Mouse (Mus musculus) hindbrain, embryonic 11.5 days (tissue): ENCODE measurements around the gene Pla2g2c. TPM values are rescaled to one million over a fixed set of nuclear protein-coding genes. Genes with fewer than 3 reads are reported as not detected.

Experiments used
- ATAC-seq: fragments of 200-750 bp; cut with Nextera tagmentation; 2 replicates; pipeline ENCODE4 v1.8.0; 2017; ENCODE audit warnings: mild to moderate bottlenecking, moderate TSS enrichment, moderate library complexity; ENCODE audit not compliant: low FRiP score
- DNase-seq: peaks from one replicate; pipeline ENCODE4 v3.0.0-alpha.2; 2015; ENCODE audit warnings: low spot score
- H3K27ac ChIP-seq: fragments of 300-500 bp; sonication (generic); 2 replicates; pipeline ENCODE4 v1.5.1; 2014; ENCODE audit warnings: mild to moderate bottlenecking, low read depth, low read length
- H3K27me3 ChIP-seq: fragments of 300-500 bp; sonication (generic); 2 replicates; pipeline ENCODE4 v1.6.1; 2014; ENCODE audit warnings: mild to moderate bottlenecking, low read length, moderate library complexity, mixed read lengths; ENCODE audit not compliant: control insufficient read depth, insufficient read depth
- H3K36me3 ChIP-seq: fragments of 300-500 bp; sonication (generic); 2 replicates; pipeline ENCODE4 v1.6.1; 2014; ENCODE audit warnings: mild to moderate bottlenecking, low read length, moderate library complexity, mixed read lengths; ENCODE audit not compliant: control insufficient read depth, insufficient read depth
- H3K4me1 ChIP-seq: fragments of 300-500 bp; sonication (generic); replicated peaks from 2 replicates; pipeline ENCODE4 v1.6.1; 2014; ENCODE audit warnings: low read length, mixed read lengths; ENCODE audit not compliant: control insufficient read depth, insufficient read depth
- H3K4me2 ChIP-seq: fragments of 300-500 bp; sonication (generic); replicated peaks from 2 replicates; pipeline ENCODE4 v1.6.1; 2014; ENCODE audit warnings: mild to moderate bottlenecking, low read depth, low read length
- H3K4me3 ChIP-seq: fragments of 300-500 bp; sonication (generic); 2 replicates; pipeline ENCODE4 v1.5.1; 2014; ENCODE audit warnings: low read depth, low read length
- H3K9ac ChIP-seq: fragments of 300-500 bp; sonication (generic); 2 replicates; pipeline ENCODE4 v1.6.1; 2014; ENCODE audit warnings: low read depth, low read length
- H3K9me3 ChIP-seq: fragments of 300-500 bp; sonication (generic); 2 replicates; pipeline ENCODE4 v1.6.1; 2016; ENCODE audit warnings: low read length; ENCODE audit not compliant: control insufficient read depth
- WGBS: fragments of 180-500 bp; shearing (Covaris S2); extraction: QIAGEN DNeasy Blood & Tissue Kit; methylation state at CpG from one replicate; pipeline ENCODE4 v1.1.7; 2014; 5-methylcytosine and 5-hydroxymethylcytosine counted together
- polyA plus RNA-seq: library from polyadenylated mRNA; unstranded; fragments of >200 nt; fragmentation: Nextera tagmentation; extraction: Ambion mirVana; gene quantifications from 2 replicates; pipeline ENCODE4 v1.2.1, GENCODE M21; 2014

Gene Pla2g2c
- polyA plus RNA-seq, 1 experiment from 2014 or later: 0.48 TPM

- Histone ChIP-seq H3K4me3 (no peak overlapping the region), H3K9me3 (no peaks in the 10 kb centered on the region), H3K27me3 (no peaks in the 10 kb centered on the region), H3K4me2 (no peak overlapping the region), H3K36me3 (no peaks in the 10 kb centered on the region), H3K4me1 (no peaks in the 10 kb centered on the region), H3K27ac (no peak overlapping the region), H3K9ac (no peak overlapping the region)
- 84% methylated on average over 11 of the region's 11 CpGs for WGBS
- no peak for ATAC-seq
- no peak for DNase-seq
Measured at GRCm38 (mm10) chr4:138712096-138712495, 12.5 kb upstream of the Pla2g2c start.

GRCm38 (mm10) chr4:138712621-138713020 lies 12.0 kb upstream of the Pla2g2c start:
- DNase-seq (no peak), ATAC-seq (no peak)
- Histone ChIP-seq H3K27me3 (no peaks in the 10 kb centered on the region), H3K4me2 (no peak overlapping the region), H3K4me3 (no peak overlapping the region), H3K4me1 (no peaks in the 10 kb centered on the region), H3K27ac (no peak overlapping the region), H3K36me3 (no peaks in the 10 kb centered on the region), H3K9me3 (no peaks in the 10 kb centered on the region), H3K9ac (no peak overlapping the region)
- WGBS: 77% methylated on average over 8 of the region's 8 CpGs

GRCm38 (mm10) chr4:138714186-138714585 lies 10.4 kb upstream of the Pla2g2c start:
- Histone ChIP-seq H3K9ac (no peak overlapping the region), H3K27me3 (no peaks in the 10 kb centered on the region), H3K36me3 (no peaks in the 10 kb centered on the region), H3K27ac (no peak overlapping the region), H3K9me3 (no peaks in the 10 kb centered on the region), H3K4me1 (no peaks in the 10 kb centered on the region), H3K4me3 (no peak overlapping the region), H3K4me2 (no peak overlapping the region)
- no peak for ATAC-seq
- 75% methylated on average over 1 of the region's 1 CpGs for WGBS
- no peak for DNase-seq

DNA sequence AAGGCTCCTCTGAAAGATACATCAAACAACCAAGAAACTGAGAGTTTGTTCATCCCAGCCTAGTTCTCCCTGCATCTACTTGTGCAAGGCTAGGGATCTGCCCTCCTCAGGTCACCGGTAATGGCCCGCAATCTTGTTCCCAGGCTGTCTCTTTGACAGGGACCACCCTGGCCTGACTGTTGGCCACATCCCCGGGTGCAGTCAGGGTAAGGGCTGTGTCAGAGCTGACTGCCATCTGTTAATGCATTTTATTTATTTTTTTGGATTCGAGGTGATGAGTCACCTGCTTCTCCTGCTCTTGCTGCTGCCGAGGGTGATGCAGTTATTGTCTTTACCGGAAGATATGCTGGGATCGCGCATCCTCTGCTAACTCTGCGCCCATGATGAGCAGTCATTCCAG lies 7.9 kb upstream of the Pla2g2c start:
- no peak for ATAC-seq
- H3K9ac ChIP-seq: no peak overlapping the region
- WGBS: 88% methylated on average over 9 of the region's 9 CpGs

GRCm38 (mm10) chr4:138718586-138719263 lies 5.9 kb upstream of the Pla2g2c start:
- DNase-seq (no peak), ATAC-seq (no peak)
- Histone ChIP-seq H3K27me3 (no peaks in the 10 kb centered on the region), H3K4me1 (no peaks in the 10 kb centered on the region), H3K36me3 (no peaks in the 10 kb centered on the region), H3K4me2 (no peak overlapping the region), H3K9me3 (no peaks in the 10 kb centered on the region), H3K27ac (no peak overlapping the region), H3K9ac (no peak overlapping the region), H3K4me3 (no peak overlapping the region)
- 80% methylated on average over 5 of the region's 5 CpGs for WGBS

More for the DNA sequence above, 7.9 kb upstream of the Pla2g2c start:
- Histone ChIP-seq H3K4me3 (no peak overlapping the region), H3K27ac (no peak overlapping the region), H3K27me3 (no peaks in the 10 kb centered on the region), H3K4me2 (no peak overlapping the region), H3K36me3 (no peaks in the 10 kb centered on the region), H3K4me1 (no peaks in the 10 kb centered on the region), H3K9me3 (no peaks in the 10 kb centered on the region)
- DNase-seq: no peak

DNA sequence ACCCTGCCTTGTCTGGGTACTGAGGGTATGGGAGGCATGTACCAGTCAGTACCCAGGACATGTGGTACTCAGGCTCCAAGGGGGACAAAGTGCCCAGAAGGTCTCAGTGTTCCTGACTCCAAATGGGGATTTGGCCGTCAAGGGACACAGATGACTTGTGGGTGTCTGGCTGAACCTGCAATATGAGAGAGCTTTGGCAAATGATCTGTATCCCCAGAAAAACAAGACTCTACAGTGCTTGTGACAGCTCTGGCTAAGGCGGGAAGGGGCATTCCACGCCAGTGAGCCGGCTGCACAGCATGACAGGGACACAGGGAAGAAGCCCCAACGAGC lies 5.4 kb upstream of the Pla2g2c start:
- Histone ChIP-seq H3K27ac (no peak overlapping the region), H3K36me3 (no peaks in the 10 kb centered on the region), H3K4me1 (no peaks in the 10 kb centered on the region), H3K4me3 (no peak overlapping the region), H3K4me2 (no peak overlapping the region), H3K9me3 (no peaks in the 10 kb centered on the region), H3K27me3 (no peaks in the 10 kb centered on the region), H3K9ac (no peak overlapping the region)
- WGBS: 77% methylated on average over 5 of the region's 5 CpGs
- ATAC-seq: no peak
- no peak for DNase-seq

DNA sequence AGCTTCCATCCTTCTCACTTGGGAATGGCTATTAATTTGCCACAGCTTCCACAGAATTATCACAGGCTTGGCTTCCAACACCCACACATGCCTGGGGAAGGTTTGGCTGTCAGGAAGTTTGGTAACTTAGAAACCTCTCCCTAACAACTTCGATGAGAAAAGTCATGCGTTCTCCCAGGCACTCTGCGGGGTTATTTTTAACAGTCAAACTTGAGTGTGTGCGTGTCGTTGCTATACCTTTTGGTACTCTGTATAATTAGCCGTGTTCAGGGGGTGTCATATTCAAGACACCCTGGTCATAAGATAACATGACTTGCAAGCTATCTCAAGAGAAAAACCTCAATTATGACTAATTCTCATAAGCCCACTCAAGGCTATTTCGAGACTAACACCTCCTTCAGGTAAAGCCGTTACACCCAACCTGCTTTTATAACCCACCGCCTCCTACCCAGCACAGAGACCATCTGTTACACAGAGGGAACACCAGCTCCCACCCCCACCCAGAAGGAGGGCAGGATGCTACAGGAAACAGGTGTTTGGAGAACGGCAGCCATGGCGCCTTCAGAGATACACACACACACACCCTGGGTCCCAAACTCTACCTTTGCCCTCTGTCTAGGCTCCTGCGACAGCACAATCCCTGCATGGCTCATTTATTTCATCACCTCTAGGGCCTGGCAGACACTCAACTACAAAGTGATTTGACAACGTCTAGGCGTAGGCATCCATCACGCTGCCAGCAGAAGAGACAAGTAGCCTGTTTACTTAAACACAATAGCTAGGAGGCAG lies 905 bp upstream of the Pla2g2c start:
- Histone ChIP-seq H3K4me2 (no peak overlapping the region), H3K9ac (no peak overlapping the region), H3K27ac (no peak overlapping the region), H3K4me3 (no peak overlapping the region), H3K36me3 (no peaks in the 10 kb centered on the region), H3K27me3 (no peaks in the 10 kb centered on the region), H3K9me3 (no peaks in the 10 kb centered on the region), H3K4me1 (0 out of 2 replicates have a peak, but pooled peaks cover 5% of the 10 kb centered on the region)
- 74% methylated on average over 15 of the region's 15 CpGs for WGBS
- ATAC-seq (no peak), DNase-seq (no peak)

- 0 out of 2 replicates have a peak, but pooled peaks cover 5% of the 10 kb centered on the region for H3K4me1 ChIP-seq
Measured at GRCm38 (mm10) chr4:138725127-138725461, 502 bp downstream of the Pla2g2c start.

DNA sequence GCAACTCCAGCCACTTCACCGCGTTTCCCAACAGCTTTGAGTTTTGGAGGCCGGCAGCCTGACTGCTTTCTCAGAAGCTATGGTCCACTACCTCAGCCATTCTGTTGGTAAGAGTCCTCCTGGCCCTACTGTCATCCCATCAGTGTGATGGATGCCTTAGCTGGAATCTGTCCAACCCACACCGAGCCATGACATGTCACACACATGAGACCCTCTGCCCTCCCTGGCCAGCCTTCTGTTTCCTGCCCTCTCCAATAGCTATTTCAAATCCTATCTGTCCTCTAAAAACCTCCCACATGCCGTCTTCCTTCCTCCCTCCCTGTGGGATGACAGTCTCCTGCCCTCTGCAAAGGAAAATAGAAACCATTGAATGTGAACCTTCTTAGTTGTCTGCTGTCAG lies 1.2 kb downstream of the Pla2g2c start:
- 67% methylated on average over 5 of the region's 5 CpGs for WGBS
- Histone ChIP-seq H3K4me3 (no peak overlapping the region), H3K36me3 (no peaks in the 10 kb centered on the region), H3K4me2 (no peak overlapping the region), H3K9ac (no peak overlapping the region), H3K27ac (no peak overlapping the region), H3K27me3 (no peaks in the 10 kb centered on the region), H3K4me1 (0 out of 2 replicates have a peak, but pooled peaks cover 5% of the 10 kb centered on the region), H3K9me3 (no peaks in the 10 kb centered on the region)
- no peak for ATAC-seq
- DNase-seq: no peak

More at GRCm38 (mm10) chr4:138725127-138725461, 502 bp downstream of the Pla2g2c start:
- peak overlapping the region; percentile 54 for H3K4me2 ChIP-seq
- no peaks in the 10 kb centered on the region for H3K36me3 ChIP-seq
- WGBS: 8% methylated on average over 13 of the region's 13 CpGs
- no peaks in the 10 kb centered on the region for H3K9me3 ChIP-seq
- peak overlapping the region; percentile 16; the same call in 1 of the 2 replicates for H3K4me3 ChIP-seq
- peak overlapping the region; percentile 54 for H3K9ac ChIP-seq
- peak; percentile 79 for ATAC-seq
- H3K27me3 ChIP-seq: no peaks in the 10 kb centered on the region
- peak; percentile 75 for DNase-seq
- H3K27ac ChIP-seq: 0 out of 2 replicates have a peak overlapping the region, but pooled peaks have one; percentile 4
